Mouse (Mus musculus): Measurements from ENCODE around the gene Enpep.

Enpep gene

GRCm38 (mm10) chr3:129238010-129238409, 94.5 kb downstream of the Enpep start:
- DNase-seq (ENCODE audit: low read depth) = no peak

GRCm38 (mm10) chr3:129227331-129227730, 105.2 kb downstream of the Enpep start:
- no peak for DNase-seq (ENCODE audit: low read depth)

- DNase-seq (ENCODE audit: low read depth) = no peak
These were observed 105.8 kb downstream of the Enpep start for GRCm38 (mm10) chr3:129226681-129227080.

- no peak for DNase-seq (ENCODE audit: low read depth)
These were observed 106.8 kb downstream of the Enpep start for GRCm38 (mm10) chr3:129225577-129226289.

GRCm38 (mm10) chr3:129224806-129225576, 107.5 kb downstream of the Enpep start:
- DNase-seq (ENCODE audit: low read depth) = no peak

DNA sequence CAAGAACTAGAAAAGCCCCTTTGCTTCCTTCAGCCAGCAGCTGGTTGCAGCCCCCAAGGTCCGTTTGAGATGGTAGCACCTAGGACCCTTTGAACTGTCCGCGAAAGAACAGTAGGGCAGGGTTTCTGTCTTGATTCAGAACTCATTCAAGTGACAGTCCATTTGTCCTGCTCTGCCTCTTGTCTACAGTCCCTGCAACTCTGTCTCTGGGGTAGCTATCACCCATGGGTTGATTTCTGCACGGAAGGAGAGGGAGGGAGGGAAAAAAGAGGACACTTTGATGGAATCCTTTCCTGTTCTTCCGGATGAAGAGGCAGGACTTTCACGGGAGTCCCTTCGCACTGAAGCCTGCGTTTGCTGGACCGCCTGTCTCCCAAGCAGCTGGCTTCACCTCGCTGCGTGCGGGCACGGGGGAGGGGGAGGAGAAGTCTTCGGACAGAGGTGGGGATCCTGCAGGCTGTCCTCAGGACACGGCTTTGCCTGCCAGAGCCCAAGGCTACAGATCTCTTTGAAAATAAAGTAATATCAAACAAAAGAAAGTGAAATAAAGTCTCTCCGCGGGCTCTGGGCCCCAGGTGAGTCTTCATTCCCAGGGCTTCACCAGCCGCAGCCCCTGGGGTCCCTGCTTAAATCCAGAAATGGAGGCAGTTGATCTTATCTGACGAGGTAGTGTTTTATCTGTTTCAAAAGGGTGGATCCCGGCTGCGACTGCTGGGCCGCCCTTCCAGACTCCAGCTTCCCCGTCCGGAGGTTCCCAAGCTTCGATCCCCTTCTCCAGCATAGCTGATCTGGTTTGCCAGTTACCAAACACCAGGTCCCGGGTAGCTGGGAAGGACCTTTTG, 108.3 kb downstream of the Enpep start:
- DNase-seq (ENCODE audit: low read depth) = no peak

DNA sequence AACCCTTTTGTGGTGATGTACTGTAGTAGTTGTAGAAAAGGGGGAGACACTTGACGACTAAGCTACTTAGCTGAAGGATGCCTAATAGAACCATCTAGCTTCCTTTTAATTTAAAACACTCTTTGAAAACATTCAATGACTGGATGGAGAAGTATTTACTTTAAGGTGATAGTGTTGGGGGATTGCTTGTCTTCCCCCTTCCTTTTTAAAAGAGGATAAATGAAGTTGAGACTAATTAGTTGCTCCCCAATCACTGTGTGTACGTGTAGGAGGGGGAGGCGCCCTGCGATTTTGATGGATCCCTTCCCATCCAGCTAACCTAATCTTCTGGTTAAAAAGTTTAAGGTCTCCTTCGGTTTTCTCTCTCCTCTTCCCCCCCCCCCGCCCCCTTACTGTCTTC, 109.1 kb downstream of the Enpep start:
- no peak for DNase-seq (ENCODE audit: low read depth)

DNA sequence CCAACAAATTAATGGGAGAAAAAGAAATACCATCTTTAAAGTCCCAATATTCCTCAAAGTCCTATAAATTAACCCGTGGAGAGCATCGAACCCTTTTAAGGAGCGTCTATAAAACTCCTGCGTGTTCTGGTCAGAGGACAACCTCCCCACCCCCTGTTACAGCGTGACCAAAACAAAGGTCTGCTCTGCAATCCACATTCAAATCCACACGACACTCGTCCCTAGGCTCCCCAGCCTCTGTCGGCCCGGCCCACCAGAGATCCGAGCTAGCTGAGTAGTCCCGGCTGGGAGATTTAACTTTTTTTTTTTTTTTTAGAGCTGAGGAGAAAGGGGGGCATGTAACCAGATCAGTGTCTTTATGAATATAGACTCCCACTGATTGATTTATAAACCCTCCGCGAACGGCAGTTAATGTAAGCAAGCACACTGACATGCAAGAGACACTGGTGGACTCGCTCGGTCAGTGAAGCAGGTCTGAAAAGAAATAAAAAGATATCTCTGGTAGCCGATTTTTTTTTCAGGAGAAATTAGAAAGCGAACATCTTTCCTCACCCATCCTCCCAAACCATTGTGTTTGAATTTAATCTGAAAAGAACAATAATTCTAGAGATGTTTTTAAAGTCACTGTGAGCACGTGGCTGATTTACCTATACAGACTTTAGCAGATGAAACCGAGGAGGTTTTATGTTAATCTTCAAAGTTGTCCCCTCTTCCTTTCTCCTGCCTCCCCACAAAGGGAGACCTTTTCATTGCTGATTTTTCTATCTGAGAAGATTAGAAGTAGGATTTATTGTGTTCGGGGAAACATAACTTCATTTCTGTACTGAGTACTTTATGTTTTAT, 109.9 kb downstream of the Enpep start:
- no peak for DNase-seq (ENCODE audit: low read depth)

DNA sequence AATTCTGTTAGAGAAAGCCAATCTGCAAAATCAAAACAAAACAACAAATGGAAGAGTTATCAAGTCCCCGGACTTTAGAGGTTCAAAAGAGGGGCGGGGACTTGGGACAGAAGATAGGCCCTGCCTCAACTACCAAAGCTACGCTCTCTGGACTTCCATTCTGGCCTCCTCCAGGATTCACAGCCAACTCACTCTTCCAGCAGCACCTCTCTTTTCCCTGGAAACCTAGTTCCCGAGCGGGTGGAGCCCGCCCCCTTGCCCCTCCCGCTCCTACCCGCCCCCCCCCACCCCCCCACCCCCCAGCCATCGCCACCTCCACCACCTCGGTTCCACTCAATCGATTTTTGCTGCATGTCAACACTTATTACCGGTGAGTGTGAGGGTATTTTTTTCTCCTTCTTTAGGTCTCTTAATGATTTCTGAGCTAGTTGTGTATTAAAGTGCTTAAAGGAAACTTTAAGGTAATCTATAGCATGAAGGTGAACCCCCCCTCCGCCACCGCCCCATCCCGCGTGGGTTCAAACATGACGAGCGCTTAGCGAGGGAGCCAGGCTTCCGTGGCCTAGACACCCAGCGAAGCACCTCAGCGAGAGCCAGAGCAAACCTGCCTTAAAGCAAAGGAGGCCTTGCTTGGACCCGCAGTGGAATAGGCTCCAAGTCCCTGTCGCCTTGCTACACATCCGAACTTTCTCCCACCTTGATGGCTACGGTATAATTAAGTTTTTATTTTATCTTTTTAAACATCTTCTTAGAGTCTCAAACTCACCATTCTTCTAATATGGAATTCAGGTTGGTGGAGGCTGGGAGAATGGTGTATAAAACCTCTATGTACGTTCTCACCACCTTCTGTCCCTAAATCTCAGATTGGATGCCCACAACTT, 110.9 kb downstream of the Enpep start:
- no peak for DNase-seq (ENCODE audit: low read depth)

GRCm38 (mm10) chr3:129220681-129221379, 111.7 kb downstream of the Enpep start:
- DNase-seq (ENCODE audit: low read depth) = no peak

DNA sequence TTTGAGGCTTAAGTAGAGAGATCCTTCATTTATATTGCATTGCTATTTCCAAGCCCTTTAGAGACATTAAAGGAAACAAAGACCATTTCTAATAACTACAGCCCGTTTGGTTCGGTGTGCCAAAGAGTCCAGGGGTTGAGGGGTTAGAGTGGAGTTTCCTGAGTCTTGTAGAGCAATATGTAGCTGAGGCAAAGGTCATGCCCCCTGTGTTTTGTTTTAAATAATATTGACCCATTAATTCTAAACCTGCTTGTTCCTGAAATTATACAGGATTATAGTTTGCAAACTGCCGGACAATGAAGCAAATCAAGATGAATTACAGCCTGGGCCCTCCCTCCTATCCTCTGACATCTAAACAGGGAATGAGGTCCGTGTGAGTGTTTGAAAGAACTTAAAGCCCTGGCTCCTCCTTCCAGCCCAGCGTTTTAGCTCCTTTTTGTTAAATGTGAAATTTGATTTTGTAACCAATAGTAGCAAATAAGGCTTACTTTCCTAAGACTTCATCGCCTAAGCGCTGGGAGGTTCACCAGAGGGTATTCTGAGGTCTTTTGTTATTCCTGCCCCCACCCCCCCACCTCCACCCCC, 112.3 kb downstream of the Enpep start:
- no peak for DNase-seq (ENCODE audit: low read depth)
